Mouse (Mus musculus) Muller cell, postnatal 12 days (primary cell): ENCODE data around the gene Aurkaip1.
A peak's percentile ranks its signal among the peaks of the same experiment; 100 is the strongest.

ENCODE experiments used
- DNase-seq: peaks from one replicate; pipeline ENCODE4 v3.0.0-alpha.2; 2015; ENCODE audit errors: inconsistent ontology term

Gene Aurkaip1

GRCm38 (mm10) chr4:155829866-155830265, 1.2 kb upstream of the Aurkaip1 start:
- no peak for DNase-seq

- no peak for DNase-seq
These were observed 476 bp upstream of the Aurkaip1 start for GRCm38 (mm10) chr4:155830596-155830995.

GRCm38 (mm10) chr4:155831831-155832230, 759 bp downstream of the Aurkaip1 start:
- no peak for DNase-seq

- no peak for DNase-seq
These were observed 1.2 kb downstream of the Aurkaip1 start for GRCm38 (mm10) chr4:155832321-155832720.

GRCm38 (mm10) chr4:155833234-155833633, 2.2 kb downstream of the Aurkaip1 start:
- no peak for DNase-seq

GRCm38 (mm10) chr4:155833836-155834235, 2.8 kb downstream of the Aurkaip1 start:
- DNase-seq = peak; percentile 78

- DNase-seq = peak; percentile 96
These were observed 6.4 kb downstream of the Aurkaip1 start for GRCm38 (mm10) chr4:155837404-155838010.

- DNase-seq = peak; percentile 64
These were observed 7.4 kb downstream of the Aurkaip1 start for GRCm38 (mm10) chr4:155838187-155839153.

GRCm38 (mm10) chr4:155839483-155839910, 8.4 kb downstream of the Aurkaip1 start, which contains the start of gene Mxra8:
TSS of gene Mxra8 (plus strand) at chr4:155839680.
- peak; percentile 98 for DNase-seq

GRCm38 (mm10) chr4:155840076-155841002, 9.3 kb downstream of the Aurkaip1 start:
- DNase-seq = peak; percentile 33

- DNase-seq = peak; percentile 77
These were observed 10.0 kb downstream of the Aurkaip1 start for GRCm38 (mm10) chr4:155841003-155841454.

GRCm38 (mm10) chr4:155841651-155842270, 10.7 kb downstream of the Aurkaip1 start:
- no peak for DNase-seq

- no peak for DNase-seq
These were observed 12.2 kb downstream of the Aurkaip1 start for GRCm38 (mm10) chr4:155843231-155843630.

GRCm38 (mm10) chr4:155846871-155847578, 16.0 kb downstream of the Aurkaip1 start, which contains the start of gene Dvl1:
TSS of gene Dvl1 (plus strand) at chr4:155847402.
- DNase-seq = peak; percentile 95

- DNase-seq = peak; percentile 57
These were observed 16.7 kb downstream of the Aurkaip1 start for GRCm38 (mm10) chr4:155847591-155848352.

GRCm38 (mm10) chr4:155848434-155849095, 17.5 kb downstream of the Aurkaip1 start:
- DNase-seq = no peak

- no peak for DNase-seq
These were observed 18.3 kb downstream of the Aurkaip1 start for GRCm38 (mm10) chr4:155849391-155849790.

GRCm38 (mm10) chr4:155849792-155850451, 18.9 kb downstream of the Aurkaip1 start:
- DNase-seq = no peak
